Mouse (Mus musculus) adrenal gland, postnatal 10 days (tissue): ENCODE data around the gene Rec114. TPM values are rescaled to one million over a fixed set of nuclear protein-coding genes. Genes with fewer than 3 reads are reported as not detected.

Source experiments
- DNase-seq: peaks from one replicate; pipeline ENCODE4 v3.0.0; 2021; ENCODE audit warnings: mixed read lengths
- long read RNA-seq, 2 experiments: library from polyadenylated mRNA; stranded (forward); transcript quantifications; one replicate each; pipeline ENCODE4 v2.0.0; 2021
- total RNA-seq, 2 experiments: library from RNA; stranded (reverse); gene quantifications; 2 replicates each; pipeline ENCODE4 v1.2.3; 2021

Gene Rec114
- 1 to 10 TPM; 2.0 to 2.7 TPM for total RNA-seq
- long read RNA-seq, experiment 1, partial matches to known transcripts, result 1 of 3 reads
- long read RNA-seq, experiment 1, other reads (novel, unspliced or antisense), result 2 of 3 reads
- long read RNA-seq, experiment 2, partial matches to known transcripts, result 0 of 3 reads
- long read RNA-seq, experiment 2, other reads (novel, unspliced or antisense), result 2 of 3 reads

GRCm38 (mm10) chr9:58743702-58744248 lies at the start of gene Rec114:
TSS of gene Rec114 (minus strand) at chr9:58743964.
- DNase-seq, result no peak

- DNase-seq, result no peak
These were observed 45.7 kb upstream of the Rec114 start for GRCm38 (mm10) chr9:58789476-58789875.

DNA sequence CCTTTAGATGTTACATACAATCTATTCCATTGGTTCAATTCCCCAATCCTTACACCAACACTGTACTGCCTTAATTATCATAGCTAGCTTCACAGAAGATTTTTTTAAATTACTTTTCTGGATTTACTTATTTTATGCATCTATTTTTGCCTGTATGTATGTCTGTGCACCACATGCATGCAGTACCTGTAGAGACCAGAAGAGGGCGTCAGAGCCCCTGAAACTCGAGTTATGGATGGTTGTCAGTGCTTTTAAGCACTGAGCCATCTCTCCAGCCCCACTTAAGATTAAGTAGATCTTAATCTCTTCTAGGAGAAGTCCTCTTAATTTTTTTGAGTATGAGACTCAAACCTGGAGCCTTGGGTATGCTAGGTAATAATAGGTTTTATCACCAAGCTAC lies 31.6 kb upstream of the Rec114 start:
- no peak for DNase-seq

DNA sequence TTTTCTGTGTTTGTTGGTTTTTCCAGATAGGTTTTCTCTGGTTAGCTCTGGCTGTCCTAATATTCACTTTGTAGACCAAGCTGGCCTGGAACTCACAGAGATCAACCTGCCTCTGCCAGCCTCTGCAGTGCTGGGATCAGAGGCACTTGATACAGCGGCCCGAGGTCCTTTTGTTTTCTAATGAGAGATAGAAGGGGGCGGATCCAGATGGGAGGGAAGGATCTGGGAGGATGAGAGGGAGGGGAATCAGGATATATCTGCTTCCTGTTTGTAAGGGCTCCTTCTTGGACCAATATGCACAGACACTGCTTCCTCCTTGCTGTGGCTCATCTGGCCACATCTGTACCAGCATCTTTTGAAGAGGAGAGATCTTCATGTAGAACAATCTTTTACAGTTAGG lies 31.0 kb upstream of the Rec114 start:
- DNase-seq, result no peak

GRCm38 (mm10) chr9:58769943-58770342 lies 26.2 kb upstream of the Rec114 start:
- DNase-seq, result no peak

GRCm38 (mm10) chr9:58766959-58767955 lies 23.5 kb upstream of the Rec114 start:
- DNase-seq, result no peak

- no peak for DNase-seq
These were observed 20.6 kb upstream of the Rec114 start for GRCm38 (mm10) chr9:58764354-58764753.

- DNase-seq, result no peak
These were observed 19.4 kb upstream of the Rec114 start for GRCm38 (mm10) chr9:58763114-58763513.

DNA sequence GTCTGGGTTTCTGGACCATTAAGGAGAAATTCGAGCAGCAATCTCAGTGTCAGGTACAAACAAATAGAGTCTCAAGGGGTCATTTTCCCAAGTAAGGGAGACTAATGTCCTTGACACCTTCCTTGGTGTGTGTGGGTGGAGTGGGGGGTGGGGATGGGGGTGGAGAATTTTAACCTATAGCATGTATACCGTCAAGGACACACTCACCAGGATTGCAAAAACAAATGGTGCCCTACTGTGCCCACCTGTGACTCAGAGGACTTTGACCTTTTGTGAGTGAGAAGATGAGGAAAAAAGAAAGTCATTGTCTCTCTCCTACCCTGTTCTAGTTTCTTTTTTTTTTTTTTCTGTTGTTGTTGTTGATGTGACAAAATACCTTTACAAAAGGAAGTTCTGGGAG lies 18.3 kb upstream of the Rec114 start:
- no peak for DNase-seq

DNA sequence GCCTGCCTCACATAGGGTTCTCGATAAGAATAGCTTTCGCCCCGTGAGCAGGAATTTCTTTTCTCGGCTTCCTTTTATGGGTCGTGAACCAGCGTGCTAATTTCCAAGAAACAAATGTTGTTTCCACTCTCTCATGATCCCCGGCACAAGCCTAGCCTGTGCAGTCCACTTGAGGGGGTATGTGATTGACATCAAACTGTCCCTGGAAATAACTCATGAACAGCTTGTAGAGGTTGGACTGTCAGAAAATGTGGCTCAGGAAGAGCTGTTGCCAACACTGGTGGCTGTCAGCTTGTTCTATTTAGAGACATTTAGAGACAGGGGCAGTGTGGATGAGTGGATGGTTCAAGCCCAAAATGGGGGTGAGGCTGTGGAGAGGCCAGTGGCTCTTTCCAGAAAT lies 15.0 kb upstream of the Rec114 start:
- DNase-seq, result no peak

GRCm38 (mm10) chr9:58756371-58757132 lies 12.8 kb upstream of the Rec114 start:
- DNase-seq, result no peak

DNA sequence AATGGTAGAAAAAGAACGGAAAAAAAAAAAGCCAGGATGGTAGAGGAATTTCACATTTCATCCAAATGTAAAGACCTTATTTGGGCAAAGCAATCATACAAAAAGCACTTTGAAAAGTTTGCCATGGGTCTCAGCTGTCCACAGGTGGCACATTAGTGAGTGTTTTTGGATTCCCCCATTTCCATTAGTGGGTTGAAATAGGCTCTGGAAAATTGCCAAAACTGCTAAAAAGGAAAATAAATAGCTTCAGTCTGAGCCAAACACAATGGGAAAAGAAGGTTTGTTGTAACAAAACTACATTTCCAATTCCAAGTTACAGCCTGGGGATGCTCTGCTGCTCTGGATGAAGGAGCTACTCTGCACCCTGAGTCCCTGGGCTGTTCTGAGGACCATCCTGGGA lies 9.8 kb upstream of the Rec114 start:
- DNase-seq, result no peak

DNA sequence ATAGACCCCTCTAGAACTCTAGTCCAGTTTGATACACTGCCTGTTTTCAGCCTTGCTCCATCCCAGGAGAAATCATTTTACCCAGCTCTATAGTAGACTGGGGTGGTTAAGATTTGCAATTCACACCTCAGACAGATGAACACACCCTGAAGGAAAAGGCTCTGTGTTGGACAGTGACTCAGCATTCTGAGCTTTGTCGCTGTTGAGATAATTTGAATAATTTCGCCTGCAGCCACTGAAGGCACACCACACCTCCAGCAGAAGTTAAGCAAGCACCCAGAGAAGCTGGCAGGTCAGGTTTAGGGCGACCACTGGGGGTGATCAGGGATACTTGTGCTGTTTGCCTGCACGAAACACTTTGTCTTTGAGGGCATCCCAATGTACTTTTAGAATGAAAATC lies 4.4 kb upstream of the Rec114 start:
- no peak for DNase-seq

GRCm38 (mm10) chr9:58747328-58747755 lies 3.6 kb upstream of the Rec114 start:
- DNase-seq, result no peak

- no peak for DNase-seq
These were observed 1.1 kb downstream of the Rec114 start for GRCm38 (mm10) chr9:58742692-58743091.

DNA sequence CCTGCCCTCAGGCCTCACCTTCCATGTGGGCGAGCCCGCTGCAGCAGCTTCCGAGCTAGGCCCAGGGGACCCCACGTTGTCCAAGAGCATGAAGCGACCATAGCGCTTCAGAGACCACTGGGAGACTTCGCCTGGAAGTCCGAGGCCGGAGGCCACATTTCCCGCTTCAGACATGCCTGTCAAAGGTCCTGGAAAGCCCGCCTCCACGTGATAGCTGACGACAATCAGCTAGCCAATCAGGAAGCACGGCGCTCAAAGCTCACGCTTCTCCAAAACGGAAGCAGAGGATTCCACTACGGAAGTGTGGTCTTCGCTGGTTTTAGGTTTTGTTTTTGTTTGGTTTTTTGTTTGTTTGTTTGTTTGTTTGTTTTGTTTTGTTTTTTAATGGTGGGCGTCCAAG lies 2.4 kb downstream of the Rec114 start:
- no peak for DNase-seq

DNA sequence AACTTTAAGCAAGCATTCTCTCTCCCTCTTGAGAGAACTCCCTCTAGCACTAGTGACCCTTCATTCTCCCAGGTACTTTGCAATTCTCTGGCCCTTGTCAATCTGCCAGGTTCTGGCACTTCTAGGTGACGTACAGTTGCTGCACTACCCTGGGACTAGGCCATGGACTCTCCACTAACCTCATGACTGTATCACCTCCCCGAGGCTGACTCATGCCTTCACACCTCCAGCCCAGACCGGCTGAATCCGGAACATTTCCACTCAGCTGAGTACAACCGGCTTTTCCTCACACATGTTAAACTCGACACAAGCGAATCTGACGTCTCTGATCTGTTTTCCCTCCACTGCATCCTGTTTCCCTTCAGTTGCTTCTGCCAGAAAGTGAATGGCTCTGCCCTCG lies 4.0 kb downstream of the Rec114 start:
- DNase-seq, result no peak

- no peak for DNase-seq
These were observed 20.6 kb downstream of the Rec114 start for GRCm38 (mm10) chr9:58723165-58723564.

- DNase-seq, result no peak
These were observed 21.6 kb downstream of the Rec114 start for GRCm38 (mm10) chr9:58722151-58722550.

DNA sequence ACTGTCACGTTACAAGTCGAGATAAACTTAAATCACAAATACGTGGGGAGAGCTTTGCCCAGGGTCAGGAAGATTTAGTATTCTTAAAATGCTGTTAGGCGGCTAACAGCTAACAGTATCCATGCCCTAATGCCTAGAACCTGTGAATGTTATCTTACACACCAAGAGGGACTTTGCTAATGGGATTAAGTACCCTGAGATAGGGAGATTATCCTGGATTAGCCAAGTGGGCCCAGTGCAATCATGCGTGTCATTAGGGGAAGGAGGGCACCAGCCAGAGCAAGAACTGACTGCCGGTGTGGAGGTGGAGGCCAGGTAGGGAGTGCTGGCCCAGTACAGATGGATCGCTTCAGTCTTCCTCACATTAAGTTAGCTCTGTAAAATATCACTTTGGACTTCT lies 22.7 kb downstream of the Rec114 start:
- no peak for DNase-seq

DNA sequence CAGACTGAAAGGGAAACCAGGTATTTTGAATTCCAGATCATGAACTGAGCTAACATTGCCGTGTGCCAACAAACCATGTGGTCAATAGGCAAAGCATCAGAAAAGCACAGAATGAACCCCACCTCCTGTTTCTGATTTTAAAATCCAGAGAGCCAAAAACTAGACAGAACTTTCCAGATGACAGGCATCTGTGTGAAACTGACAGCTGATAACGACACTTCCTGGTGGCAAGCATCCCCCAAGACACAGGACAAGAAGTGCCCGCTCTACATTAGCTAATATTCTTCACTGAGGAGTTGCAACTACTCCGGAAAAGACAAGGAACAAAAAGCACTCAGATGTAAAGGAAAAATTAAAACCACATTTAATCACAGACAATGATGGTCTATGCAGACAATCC lies 23.6 kb downstream of the Rec114 start:
- DNase-seq, result no peak

- no peak for DNase-seq
These were observed 24.3 kb downstream of the Rec114 start for GRCm38 (mm10) chr9:58719471-58719870.

GRCm38 (mm10) chr9:58718964-58719363 lies 24.8 kb downstream of the Rec114 start:
- no peak for DNase-seq
